Mouse (Mus musculus): ENCODE results near the gene Nup88. TPM values are rescaled to one million over a fixed set of nuclear protein-coding genes. Genes with fewer than 3 reads are reported as not detected.

The Nup88 gene
- 10 to 100 TPM; 44.5 to 50.8 TPM for total RNA-seq (2021)

GRCm38 (mm10) chr11:70969821-70970559, at the start of gene Nup88, which contains the start of gene Rpain:
TSS of gene Nup88 (minus strand) at chr11:70969973.
TSS of gene Rpain (plus strand) at chr11:70970213.
- DNase-seq = peak; percentile 87 to 89
- intact Hi-C loops (cut with DNase I) = no loop called here

GRCm38 (mm10) chr11:71018416-71019200, 48.8 kb upstream of the Nup88 start:
- intact Hi-C loops (cut with DNase I) = loop anchor here (2.0 kb wide), 1 partner anchor 14 kb away; the partner anchor contains the start of gene Dhx33

GRCm38 (mm10) chr11:71017051-71017450, 47.3 kb upstream of the Nup88 start:
- intact Hi-C loops (cut with DNase I) = no loop called here
- no peak for DNase-seq

More at GRCm38 (mm10) chr11:71018416-71019200, 48.8 kb upstream of the Nup88 start:
- no peak for DNase-seq

- peak in 1 of 2 experiments; percentile 7 for DNase-seq
- intact Hi-C loops (cut with DNase I) = no loop called here
Observed at GRCm38 (mm10) chr11:71012743-71013142, 43.0 kb upstream of the Nup88 start.

- DNase-seq = peak; percentile 34 to 39
- intact Hi-C loops (cut with DNase I) = no loop called here
Observed at GRCm38 (mm10) chr11:71008321-71008720, 38.5 kb upstream of the Nup88 start.

- intact Hi-C loops (cut with DNase I) = no loop called here
- no peak for DNase-seq
Observed at GRCm38 (mm10) chr11:71007831-71008230, 38.1 kb upstream of the Nup88 start.

- intact Hi-C loops (cut with DNase I) = no loop called here
- DNase-seq = no peak
Observed at GRCm38 (mm10) chr11:71007026-71007425, 37.3 kb upstream of the Nup88 start.

GRCm38 (mm10) chr11:71005046-71005445, 35.3 kb upstream of the Nup88 start:
- intact Hi-C loops (cut with DNase I) = loop anchor here (2.0 kb wide), 1 partner anchor 14 kb away; the partner anchor contains the start of genes Derl2 and Mis12
- no peak for DNase-seq

- peak; percentile 93 to 94 for DNase-seq
- intact Hi-C loops (cut with DNase I) = loop anchor here (2.0 kb wide), 1 partner anchor 14 kb away; the partner anchor contains the start of genes Derl2 and Mis12
Observed at GRCm38 (mm10) chr11:71004316-71004773, 34.6 kb upstream of the Nup88 start, which contains the start of gene Dhx33. TSS of gene Dhx33 (minus strand) at chr11:71004437.

- no peak for DNase-seq
- intact Hi-C loops (cut with DNase I) = loop anchor here (2.0 kb wide), 2 partner anchors 15 to 19 kb away; partner anchors contain the start of genes Derl2 and Mis12
Observed at GRCm38 (mm10) chr11:71003611-71004315, 34.0 kb upstream of the Nup88 start.

- intact Hi-C loops (cut with DNase I) = no loop called here
Observed at GRCm38 (mm10) chr11:71001167-71001566, 31.4 kb upstream of the Nup88 start.

GRCm38 (mm10) chr11:70982557-70983228, 12.9 kb upstream of the Nup88 start, which contains the start of gene C1qbp:
TSS of gene C1qbp (minus strand) at chr11:70983026.
- DNase-seq = peak; percentile 96 to 98
- intact Hi-C loops (cut with DNase I) = loop anchor here (1.0 kb wide), 1 partner anchor 70 kb away; no protein-coding TSS in a partner anchor

More at GRCm38 (mm10) chr11:71001167-71001566, 31.4 kb upstream of the Nup88 start:
- DNase-seq = no peak

GRCm38 (mm10) chr11:70982030-70982429, 12.3 kb upstream of the Nup88 start:
- intact Hi-C loops (cut with DNase I) = no loop called here
- DNase-seq = no peak

- no peak for DNase-seq
- intact Hi-C loops (cut with DNase I) = no loop called here
Observed at GRCm38 (mm10) chr11:70980751-70981510, 11.2 kb upstream of the Nup88 start.

- intact Hi-C loops (cut with DNase I) = no loop called here
- DNase-seq = no peak
Observed at GRCm38 (mm10) chr11:70980232-70980631, 10.5 kb upstream of the Nup88 start.

GRCm38 (mm10) chr11:70977293-70977692, 7.5 kb upstream of the Nup88 start:
- no peak for DNase-seq
- intact Hi-C loops (cut with DNase I) = no loop called here

GRCm38 (mm10) chr11:70975193-70975592, 5.4 kb upstream of the Nup88 start:
- DNase-seq = no peak
- intact Hi-C loops (cut with DNase I) = no loop called here

- intact Hi-C loops (cut with DNase I) = no loop called here
- DNase-seq = no peak
Observed at GRCm38 (mm10) chr11:70973947-70974346, 4.2 kb upstream of the Nup88 start.

- no peak for DNase-seq
- intact Hi-C loops (cut with DNase I) = no loop called here
Observed at GRCm38 (mm10) chr11:70972586-70972985, 2.8 kb upstream of the Nup88 start.

Data from heart, postnatal 36 days (tissue).